Mouse (Mus musculus) cerebellum, postnatal 14 days (tissue): ENCODE measurements around the gene Ncapd3.

Source experiments
- DNase-seq, 2 experiments: peaks; one replicate each; pipeline ENCODE4 v3.0.0; 2021; ENCODE audit warnings: mixed read lengths in 2 of 2

The Ncapd3 gene

DNA sequence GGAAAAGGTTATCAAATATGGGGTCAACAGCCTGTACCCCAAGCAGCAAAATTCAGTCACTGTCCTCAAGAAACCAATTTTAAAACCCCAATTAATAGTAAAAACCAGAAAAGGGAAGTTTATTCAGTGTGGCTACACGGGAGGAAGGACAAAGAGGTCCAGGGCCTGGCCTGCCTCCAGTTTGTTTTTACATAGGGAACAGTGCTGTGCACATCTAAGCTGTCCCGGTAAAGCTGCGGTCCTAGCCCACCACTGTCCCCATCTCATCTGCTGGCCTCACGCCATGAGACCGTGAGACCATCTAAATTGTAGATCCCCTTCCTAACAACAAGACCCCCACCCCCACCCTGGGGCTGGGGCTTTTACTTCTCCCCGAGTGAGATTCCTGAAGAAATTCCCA lies 95.5 kb downstream of the Ncapd3 start:
- no peak for DNase-seq

DNA sequence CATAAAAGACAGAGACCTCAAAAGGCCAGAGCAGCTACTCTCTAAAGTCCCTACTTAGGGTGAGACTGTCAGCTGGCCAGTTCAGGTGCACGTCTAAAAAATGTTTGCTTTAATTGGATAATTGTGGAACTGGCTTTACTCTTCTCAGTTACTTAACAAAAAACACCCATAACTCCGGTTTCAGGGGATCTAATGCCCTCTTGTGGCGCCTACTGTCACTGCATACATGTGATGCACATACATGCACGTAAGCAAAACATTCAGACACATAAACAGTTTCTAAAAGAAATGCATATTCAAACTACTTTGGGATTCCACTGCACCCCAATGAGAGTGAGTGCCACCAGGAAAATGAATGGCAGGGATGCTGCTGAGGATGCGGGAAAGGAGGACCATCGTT lies 96.6 kb downstream of the Ncapd3 start:
- no peak for DNase-seq

DNA sequence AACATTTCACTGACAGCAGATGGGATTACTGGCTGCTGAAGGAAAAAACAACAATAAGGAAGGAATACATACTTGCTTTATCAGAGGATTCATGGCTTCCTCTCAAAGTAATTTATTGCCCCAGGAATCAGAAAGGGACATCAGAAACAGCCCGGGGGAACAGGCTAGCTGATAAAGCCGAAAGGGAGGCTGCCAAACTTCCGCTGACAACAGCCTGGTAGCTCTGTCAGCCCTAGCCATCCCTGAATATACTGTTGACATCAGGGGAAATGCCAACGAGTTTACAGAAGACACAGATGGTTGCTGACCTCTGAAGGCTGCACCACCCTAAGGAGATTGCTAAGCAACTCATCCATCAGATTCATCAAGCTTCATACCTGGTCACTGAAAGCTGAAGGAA lies 98.7 kb downstream of the Ncapd3 start:
- no peak for DNase-seq

DNA sequence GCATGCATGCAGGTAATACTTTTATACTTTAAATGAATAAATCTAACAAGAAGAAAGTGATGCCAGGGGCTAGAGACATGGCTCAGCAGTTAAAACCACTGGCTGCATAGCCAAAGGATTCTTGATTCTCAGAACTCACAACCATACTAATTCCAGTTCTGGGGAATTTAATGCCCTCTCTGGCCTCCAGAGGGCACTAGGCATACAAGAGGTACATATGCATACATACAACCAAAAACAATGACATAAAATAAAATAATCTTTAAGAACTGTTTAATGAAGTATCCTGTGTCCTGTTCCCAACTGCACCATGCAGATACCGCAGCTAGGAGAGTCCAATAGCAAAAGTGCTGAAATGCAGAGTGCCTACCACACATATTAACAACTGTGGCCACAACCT lies 104.4 kb downstream of the Ncapd3 start:
- DNase-seq, result peak; percentile 78 to 79

DNA sequence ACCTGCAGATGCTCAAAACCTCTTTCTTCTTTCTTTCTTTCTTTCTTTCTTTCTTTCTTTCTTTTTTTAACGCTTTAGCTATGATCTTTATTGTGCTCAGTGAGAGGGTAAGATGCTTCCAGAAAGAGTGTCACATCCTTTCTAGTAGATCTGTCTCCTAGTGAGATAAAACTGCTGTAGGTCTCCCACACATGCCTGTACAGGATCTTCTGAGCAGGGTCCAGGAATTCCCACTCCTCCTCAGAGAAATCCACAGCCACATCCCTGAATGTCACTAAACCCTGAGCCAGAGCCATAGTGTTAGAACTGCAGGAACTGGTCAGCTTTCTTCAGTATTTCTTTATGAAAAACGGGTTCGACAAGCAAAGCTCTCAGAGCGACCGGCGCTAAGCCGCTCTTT lies 105.4 kb downstream of the Ncapd3 start:
- no peak for DNase-seq

DNA sequence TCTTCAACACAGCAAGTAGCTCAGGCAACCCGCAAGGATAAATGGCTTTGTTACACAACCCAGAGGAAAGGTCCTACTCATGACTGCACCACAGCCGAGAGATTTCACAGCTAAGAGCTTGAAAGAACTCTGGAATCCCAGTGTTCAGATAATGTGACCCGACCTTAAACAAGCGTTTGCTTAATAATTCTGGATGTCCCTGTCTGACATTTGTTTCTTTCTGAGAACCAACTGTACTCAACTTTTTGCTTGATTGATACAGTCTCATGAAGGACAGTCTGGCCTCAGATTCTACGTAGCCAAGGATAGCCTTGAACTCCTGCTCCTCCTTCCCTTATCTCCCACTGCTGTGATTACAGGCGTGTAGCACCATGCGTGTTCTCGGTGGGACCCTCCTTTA lies 106.7 kb downstream of the Ncapd3 start:
- no peak for DNase-seq

DNA sequence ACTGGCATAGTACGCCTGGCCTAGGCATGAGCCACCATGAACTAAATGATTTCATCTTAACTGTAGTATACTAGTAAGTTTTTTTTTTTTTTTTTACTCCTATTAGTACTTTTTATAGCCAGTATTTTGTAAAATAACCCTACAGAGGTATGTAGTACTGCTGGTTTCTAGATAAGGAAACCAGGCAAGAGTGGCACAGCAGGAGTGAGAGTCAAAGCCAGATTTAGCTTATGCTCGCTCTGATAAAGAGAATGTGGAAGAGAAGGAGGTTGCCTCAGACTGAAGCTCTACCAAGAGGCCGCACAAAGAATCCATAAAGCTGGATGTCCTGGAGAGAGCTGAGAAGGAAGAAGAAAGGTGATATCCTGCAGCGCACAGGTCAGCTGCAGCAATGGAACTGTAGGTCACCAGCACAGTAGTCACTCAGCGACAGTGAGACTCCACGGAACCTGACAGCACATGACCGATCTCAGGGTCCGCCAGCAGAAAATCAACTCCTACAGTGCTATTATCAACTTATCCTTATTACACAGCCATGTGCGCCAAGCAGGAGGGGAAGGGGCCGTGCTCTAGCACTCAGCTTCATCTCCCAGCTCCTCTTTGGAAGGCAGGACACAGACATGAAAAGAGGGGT lies 110.6 kb downstream of the Ncapd3 start:
- DNase-seq, result no peak

DNA sequence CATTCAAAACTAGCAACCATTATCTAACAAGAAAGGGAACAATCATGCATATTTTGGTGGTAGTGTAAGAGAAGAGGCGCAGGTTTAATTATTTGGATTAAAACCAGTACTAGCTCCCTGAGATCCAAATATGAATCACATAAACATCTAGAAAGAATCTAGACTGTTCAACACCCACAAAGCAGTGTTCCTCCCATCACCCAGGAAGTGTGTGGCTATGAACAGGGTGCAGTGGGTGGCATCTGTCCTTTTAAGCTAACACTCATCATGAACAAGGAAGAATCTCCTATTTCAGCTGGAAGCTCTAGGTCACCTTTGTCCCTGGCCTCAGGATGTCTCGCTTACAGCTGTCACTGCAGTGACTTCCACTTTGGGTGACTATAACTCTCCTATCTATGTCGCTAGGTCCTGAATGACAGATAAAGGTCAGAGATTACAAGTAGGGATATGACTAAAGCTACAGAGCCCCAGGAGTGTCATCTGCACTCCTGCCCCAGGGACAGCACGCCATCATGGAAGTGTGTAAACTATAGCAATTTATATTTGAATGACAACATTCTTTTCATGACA lies 114.4 kb downstream of the Ncapd3 start:
- DNase-seq, result no peak
